Mouse (Mus musculus): ENCODE measurements around the gene Retsat.

Gene Retsat

GRCm38 (mm10) chr6:72597956-72598753 is at the start of gene Retsat, which contains the start of gene Elmod3:
TSS of gene Retsat (plus strand) at chr6:72598475.
TSS of gene Elmod3 (minus strand) at chr6:72598413.
- peak; percentile 99 for DNase-seq

- no peak for DNase-seq
These were observed 49.2 kb upstream of the Retsat start for GRCm38 (mm10) chr6:72549041-72549580.

DNA sequence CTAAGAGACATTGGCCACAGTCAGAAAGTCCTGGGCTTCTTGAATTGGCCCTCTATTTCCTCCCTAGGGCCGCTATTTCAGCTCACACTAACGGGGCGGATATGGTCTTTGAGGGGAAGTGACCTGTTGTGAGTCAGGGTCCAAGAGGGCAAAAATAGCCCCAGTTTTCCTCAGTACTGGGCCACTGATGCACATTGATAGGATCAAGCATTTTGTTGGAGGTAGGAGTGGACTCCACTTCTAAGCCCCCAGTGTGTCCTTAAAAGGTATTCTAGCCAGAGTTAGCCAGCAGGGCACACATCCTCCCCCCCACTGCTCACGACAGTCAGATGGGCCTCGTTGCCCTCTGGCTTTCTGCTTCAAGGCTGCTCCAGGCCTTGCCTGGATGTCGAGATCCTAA is 48.2 kb upstream of the Retsat start:
- no peak for DNase-seq

DNA sequence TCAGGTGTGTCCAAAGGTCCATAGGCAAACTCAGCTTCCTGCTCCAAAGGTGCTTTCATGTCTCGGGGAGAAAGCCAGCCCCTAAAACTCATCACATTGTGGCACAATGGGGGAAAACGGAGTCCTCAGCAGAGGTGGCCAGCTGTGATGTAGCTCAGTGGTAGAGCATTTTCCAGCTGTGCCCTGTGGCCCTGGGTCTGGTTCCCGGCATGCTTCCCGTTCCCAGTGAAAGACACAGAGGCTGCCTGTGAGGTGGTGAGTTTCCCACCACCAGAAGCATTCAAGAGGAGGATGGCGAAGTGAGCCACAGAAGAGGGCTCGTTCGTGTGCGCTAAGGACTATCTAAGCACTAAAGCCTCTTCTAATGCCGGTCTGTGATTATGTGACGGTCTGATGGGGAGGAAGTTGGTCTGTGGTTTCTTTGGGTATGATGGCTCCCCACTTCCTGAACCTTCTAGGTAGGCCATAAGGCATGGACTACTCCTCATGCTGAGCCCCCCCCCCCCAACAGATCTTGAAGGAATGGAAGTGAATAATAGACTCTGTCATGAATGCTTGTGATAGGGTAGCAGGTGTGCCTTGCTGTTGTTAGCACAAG is 47.7 kb upstream of the Retsat start:
- DNase-seq: no peak

DNA sequence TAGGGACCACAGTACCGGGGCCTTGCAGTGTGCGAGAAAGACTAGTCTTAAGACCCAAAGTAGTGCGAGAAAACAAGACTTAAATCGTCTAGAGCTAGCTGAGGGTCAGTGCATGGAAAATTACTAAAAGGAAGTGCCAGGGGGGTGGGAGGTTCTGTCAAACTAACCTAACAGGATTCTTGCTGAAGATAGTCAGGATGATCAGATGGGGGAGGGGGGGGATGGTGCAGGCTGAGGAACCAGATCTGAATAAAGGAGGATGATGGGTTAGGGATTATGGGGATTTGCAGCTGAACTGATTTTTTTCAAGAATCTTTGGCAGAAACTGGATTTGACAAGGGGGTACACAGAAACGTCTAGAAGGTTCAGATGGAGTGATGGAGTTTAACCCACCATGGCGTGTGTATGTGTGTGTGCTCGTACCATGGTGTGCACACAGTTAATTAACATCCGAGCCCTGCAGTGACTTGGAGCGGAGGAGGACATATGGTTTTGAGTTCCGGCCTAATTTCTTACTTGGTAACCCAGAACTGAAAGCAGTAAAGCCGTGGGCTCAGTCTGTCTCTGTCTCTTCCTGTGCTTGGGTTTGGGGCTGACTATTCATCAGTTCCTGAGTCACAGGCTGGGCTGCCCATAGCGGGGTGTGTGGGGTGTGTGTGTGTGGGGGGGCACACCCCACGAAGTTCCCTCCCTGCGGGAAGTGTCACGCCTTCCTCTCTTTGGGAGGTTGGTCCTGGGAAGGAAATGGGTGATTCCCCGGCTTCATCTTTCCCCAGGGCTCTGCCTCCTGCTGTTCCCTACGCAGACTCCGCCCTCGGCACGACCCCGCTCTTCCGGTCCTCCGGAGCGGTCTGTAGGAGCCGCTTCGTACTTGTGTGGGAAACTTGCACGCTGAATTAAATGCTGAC is 45.9 kb upstream of the Retsat start:
- DNase-seq: peak; percentile 82

DNA sequence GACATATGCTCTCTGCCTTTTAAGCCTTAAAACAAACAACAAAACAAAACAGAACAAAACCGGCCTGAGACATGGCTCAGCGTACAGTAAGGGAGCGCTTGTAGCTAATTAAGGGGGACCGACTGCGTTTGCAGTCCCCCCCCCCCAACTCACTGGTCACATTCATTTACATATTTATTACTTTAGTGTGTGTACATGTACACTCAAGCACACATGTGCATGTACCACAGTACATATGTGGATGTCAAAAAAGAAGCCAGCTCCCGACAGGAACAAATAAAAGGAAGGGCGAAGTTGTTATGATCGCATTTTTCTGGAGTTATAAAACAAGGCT is 45.2 kb upstream of the Retsat start:
- no peak for DNase-seq

DNA sequence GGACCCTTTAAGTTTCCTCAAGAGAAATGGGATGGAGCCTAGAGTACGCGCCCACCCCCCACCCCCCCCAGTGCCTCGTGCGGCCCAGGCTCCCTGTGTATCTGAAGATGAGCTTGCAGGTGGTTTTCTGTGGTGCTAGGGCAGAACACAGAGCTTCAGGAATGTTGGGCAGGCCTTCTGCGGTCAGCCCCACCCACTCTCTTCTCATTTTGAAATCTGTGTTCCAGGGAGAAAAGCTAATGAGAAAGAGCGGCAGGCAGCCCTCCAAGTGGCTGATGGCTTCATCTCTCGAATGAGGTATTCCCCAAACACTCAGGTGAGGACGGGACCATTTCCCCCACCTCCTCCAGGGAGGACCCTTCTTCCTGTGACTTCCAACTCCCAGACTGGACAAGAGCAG is 37.5 kb upstream of the Retsat start:
- no peak for DNase-seq

GRCm38 (mm10) chr6:72562486-72562885 is 35.8 kb upstream of the Retsat start:
- no peak for DNase-seq

DNA sequence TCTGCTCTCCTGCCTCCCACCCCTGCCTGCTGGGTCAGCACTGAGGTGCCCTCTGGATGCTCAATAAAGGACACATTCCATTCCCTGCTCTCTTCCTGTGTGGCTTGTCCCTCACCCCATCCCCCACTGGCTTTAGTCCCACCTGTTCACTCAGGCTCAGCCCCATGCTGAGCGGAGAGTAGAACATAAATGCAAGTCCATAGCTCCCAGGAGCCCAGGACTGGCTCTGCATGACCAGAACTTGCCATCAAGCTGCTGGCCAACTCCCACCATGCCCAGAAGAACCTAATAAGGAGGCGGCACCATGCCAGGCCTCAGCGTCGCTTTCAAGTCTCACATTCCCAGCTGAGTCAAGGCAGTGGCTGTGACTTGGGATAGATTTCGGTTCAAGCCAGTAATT is 35.4 kb upstream of the Retsat start:
- DNase-seq: no peak

DNA sequence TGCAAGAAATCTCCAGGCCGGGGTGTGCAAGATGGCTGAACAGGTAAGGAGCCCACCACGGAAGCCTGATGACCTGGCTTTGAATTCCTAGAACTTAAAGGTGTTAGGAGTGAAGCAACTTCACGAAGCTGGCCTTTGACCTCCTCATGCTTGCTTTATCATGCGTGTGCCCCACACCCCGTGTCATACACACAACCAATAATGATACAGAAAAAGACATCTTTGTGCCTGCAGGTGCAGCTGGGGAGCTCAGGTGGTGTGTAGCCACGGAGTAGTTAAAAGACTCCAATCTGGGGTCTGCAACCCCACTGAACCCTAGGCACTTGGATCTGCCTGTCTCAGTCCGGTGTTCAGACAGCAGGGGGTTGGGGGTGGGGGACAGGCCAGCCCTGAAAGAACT is 32.8 kb upstream of the Retsat start:
- no peak for DNase-seq

DNA sequence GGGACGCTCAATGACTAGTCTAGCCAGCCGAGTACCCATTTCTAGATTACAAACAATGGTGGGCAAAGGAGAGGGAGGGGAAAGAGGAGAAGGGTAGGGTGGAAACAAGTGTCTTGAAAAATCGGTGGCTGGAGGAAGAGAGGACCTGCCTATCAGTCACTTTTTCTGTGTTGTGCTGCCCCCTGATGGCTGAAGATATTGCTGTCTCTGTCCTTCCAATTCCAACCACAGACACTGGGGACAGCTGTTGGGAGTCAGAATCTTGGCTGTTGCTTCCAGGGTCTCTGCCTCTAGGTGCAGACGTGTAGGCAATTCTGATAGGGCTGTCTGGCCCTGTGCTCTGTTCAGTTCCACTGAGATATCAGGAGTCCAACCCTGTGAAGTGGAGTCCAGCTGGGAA is 32.2 kb upstream of the Retsat start:
- peak; percentile 93 for DNase-seq

DNA sequence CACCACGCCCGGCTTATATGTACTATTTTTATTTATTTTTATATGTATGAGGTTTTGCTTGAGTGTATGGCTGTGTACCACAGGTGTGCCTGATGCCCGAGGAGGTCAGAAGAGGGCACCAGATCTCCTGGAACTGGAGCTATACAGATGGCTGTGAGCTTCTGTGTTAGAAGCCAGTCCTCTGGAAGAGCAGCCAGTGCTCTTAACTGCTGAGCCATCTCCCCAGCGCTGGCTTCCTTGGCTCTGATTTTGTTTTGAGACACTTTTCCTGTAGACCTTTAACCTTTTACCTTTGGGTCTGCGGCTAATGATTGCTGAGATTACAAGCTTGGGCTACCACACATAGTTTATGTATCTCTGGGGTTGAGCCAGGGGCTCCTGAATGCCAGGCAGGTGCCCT is 30.8 kb upstream of the Retsat start:
- no peak for DNase-seq

GRCm38 (mm10) chr6:72568736-72569135 is 29.5 kb upstream of the Retsat start:
- DNase-seq: no peak

DNA sequence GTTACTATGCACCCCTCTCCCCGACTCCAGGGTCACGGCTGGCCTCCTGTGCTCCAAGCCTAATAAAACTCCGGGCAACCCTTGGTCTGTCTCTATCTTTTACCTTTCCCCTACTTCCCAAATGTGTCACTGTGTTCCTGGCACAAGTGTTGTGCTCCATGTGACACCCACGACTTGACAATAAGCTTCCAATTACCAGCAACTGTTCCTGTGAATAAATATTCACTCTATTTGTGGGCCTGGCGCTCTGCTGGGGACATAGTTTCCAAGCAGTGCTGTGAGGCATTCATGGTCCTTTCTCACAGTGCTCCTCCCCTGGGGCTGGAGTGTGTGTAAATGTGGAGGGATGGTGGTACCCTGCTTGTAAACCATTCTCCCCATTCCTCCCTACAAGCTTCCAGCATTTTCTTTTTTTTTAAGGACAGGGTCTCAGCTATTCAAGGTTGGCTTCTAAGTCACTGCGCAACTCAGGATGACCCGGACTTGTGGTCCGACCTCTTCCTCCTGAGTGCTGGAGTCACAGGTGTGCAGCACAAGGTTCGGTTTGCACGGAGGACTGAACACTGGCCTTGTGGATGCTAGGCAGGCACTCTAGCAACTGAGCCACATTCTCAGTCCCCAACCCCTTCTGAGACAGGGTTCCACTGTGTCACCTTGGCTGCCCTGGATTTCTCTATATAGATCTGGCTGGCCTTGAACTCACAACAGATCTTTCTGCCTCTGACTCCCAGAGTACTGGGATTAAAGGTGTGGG is 27.5 kb upstream of the Retsat start:
- DNase-seq: no peak

GRCm38 (mm10) chr6:72571826-72572225 is 26.4 kb upstream of the Retsat start:
- no peak for DNase-seq

DNA sequence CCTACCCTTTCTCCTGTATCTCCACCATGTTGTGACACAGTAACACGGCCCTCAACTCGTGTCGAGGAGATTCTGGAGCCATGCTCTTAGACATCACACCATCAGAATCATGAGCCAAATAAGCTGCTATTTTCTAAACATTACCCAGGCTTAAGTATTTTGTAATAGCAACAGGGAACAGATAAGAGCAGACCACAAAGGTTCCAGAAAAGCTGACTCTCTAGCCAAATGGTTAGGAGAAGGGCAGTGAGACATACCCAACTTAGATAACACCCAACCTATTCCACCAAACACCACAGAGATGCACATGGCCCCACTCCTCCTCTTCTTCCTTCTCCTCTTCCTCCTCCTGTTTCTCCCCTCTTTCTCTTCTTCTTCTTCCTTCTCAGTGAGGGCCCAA is 22.2 kb upstream of the Retsat start:
- DNase-seq: no peak

GRCm38 (mm10) chr6:72581625-72582382 is 16.5 kb upstream of the Retsat start:
- DNase-seq: no peak

GRCm38 (mm10) chr6:72583211-72583839 is 14.9 kb upstream of the Retsat start:
- DNase-seq: no peak

DNA sequence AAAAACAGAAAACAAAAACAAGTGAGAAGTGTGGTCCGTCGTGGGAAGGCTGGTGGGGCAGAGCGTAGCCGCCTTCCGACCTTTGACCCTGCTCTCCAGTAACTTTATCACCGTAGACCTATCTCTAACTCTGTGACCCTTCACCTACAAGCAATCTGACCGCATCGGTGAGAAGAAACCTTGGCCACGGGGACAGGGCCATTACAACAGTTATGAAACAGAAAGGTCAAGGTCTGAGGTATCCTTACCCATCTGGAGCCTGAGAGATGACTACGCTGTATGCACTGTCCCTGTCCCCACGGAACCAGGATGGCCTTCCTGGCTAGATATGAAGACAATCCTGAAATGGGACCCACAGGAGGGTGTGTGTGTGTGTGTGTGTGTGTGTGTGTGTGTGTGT is 14.1 kb upstream of the Retsat start:
- no peak for DNase-seq

DNA sequence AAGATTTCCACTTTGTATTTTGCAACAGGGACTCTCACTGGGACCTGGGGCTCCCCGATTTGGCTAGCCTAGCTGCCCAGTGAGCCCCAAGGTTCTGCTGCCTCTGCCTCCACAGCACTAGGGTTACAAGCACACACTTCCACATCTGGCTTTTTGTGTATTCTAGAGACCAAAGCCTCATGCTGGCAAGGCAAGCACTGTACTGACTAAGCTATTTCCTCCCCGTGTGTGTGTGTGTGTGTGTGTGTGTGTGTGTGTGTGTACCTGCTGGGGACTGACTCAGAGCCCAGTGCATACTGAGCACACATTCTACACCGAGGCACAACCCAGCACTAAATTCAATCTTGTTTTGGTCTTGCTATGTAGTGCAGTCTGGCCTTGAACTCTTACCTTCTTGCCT is 11.6 kb upstream of the Retsat start:
- no peak for DNase-seq

GRCm38 (mm10) chr6:72588307-72588706 is 10.0 kb upstream of the Retsat start:
- DNase-seq: no peak
